Mouse (Mus musculus) neural tube, embryonic 14.5 days (tissue): ENCODE measurements around the gene Ankrd44. TPM values are rescaled to one million over a fixed set of nuclear protein-coding genes. Genes with fewer than 3 reads are reported as not detected.

Experiments
- ATAC-seq: fragments of 200-750 bp; cut with Nextera tagmentation; 2 replicates; pipeline ENCODE4 v1.8.0; 2017; ENCODE audit warnings: low read depth, mild to moderate bottlenecking, moderate TSS enrichment, moderate library complexity
- H3K27ac ChIP-seq: fragments of 300-500 bp; sonication (generic); 2 replicates; pipeline ENCODE4 v1.5.1; 2014; ENCODE audit warnings: low read depth, mild to moderate bottlenecking, control low read depth, low read length, moderate library complexity, mixed read lengths
- H3K27me3 ChIP-seq: fragments of 300-500 bp; sonication (generic); 2 replicates; pipeline ENCODE4 v1.6.1; 2014; ENCODE audit warnings: low read length; ENCODE audit not compliant: control insufficient read depth, insufficient read depth
- H3K36me3 ChIP-seq: fragments of 300-500 bp; sonication (generic); 2 replicates; pipeline ENCODE4 v1.6.1; 2014; ENCODE audit warnings: low read length, mixed read lengths; ENCODE audit not compliant: control insufficient read depth, insufficient read depth
- H3K4me1 ChIP-seq: fragments of 300-500 bp; sonication (generic); 2 replicates; pipeline ENCODE4 v1.6.1; 2014; ENCODE audit warnings: low read length; ENCODE audit not compliant: control insufficient read depth, insufficient read depth
- H3K4me2 ChIP-seq: fragments of 300-500 bp; sonication (generic); 2 replicates; pipeline ENCODE4 v1.6.1; 2014; ENCODE audit warnings: mild to moderate bottlenecking, low read depth, low read length, control low read depth
- H3K4me3 ChIP-seq: fragments of 300-500 bp; sonication (generic); 2 replicates; pipeline ENCODE4 v1.5.1; 2014; ENCODE audit warnings: low read depth, low read length, control low read depth, mixed read lengths
- H3K9ac ChIP-seq: fragments of 300-500 bp; sonication (generic); replicated peaks from 2 replicates; pipeline ENCODE4 v1.6.1; 2014; ENCODE audit warnings: low read depth, mild to moderate bottlenecking, control low read depth, low read length, mixed read lengths
- H3K9me3 ChIP-seq: fragments of 300-500 bp; sonication (generic); 2 replicates; pipeline ENCODE4 v1.6.1; 2016; ENCODE audit warnings: low read length; ENCODE audit not compliant: control insufficient read depth
- WGBS: fragments of 180-500 bp; shearing (Covaris S2); extraction: QIAGEN DNeasy Blood & Tissue Kit; methylation state at CpG from one replicate; pipeline ENCODE4 v1.1.7; 2014; 5-methylcytosine and 5-hydroxymethylcytosine counted together
- polyA plus RNA-seq: library from polyadenylated mRNA; unstranded; fragments of >200 nt; fragmentation: Nextera tagmentation; extraction: Ambion mirVana; gene quantifications from 2 replicates; pipeline ENCODE4 v1.2.1, GENCODE M21; 2014

The Ankrd44 gene
- polyA plus RNA-seq, 1 experiment from 2014 or later = 41.0 TPM

- no peak for ATAC-seq
Measured at GRCm38 (mm10) chr1:54614963-54615362, 311.2 kb downstream of the Ankrd44 start.

GRCm38 (mm10) chr1:54612344-54612743 lies 313.8 kb downstream of the Ankrd44 start:
- Histone ChIP-seq H3K27me3 (no peaks in the 10 kb centered on the region), H3K9me3 (no peaks in the 10 kb centered on the region), H3K4me1 (no peaks in the 10 kb centered on the region), H3K9ac (no peak overlapping the region), H3K4me3 (no peak overlapping the region), H3K4me2 (no peak overlapping the region), H3K27ac (no peak overlapping the region), H3K36me3 (no peaks in the 10 kb centered on the region)
- WGBS = 79% methylated on average over 6 of the region's 6 CpGs
- ATAC-seq = no peak

More at GRCm38 (mm10) chr1:54614963-54615362, 311.2 kb downstream of the Ankrd44 start:
- no peak overlapping the region for H3K4me3 ChIP-seq
- 88% methylated on average over 6 of the region's 6 CpGs for WGBS
- H3K9me3 ChIP-seq = no peaks in the 10 kb centered on the region
- H3K4me1 ChIP-seq = no peaks in the 10 kb centered on the region
- H3K4me2 ChIP-seq = no peak overlapping the region
- H3K27ac ChIP-seq = no peak overlapping the region
- no peaks in the 10 kb centered on the region for H3K27me3 ChIP-seq
- no peak overlapping the region for H3K9ac ChIP-seq
- H3K36me3 ChIP-seq = no peaks in the 10 kb centered on the region

GRCm38 (mm10) chr1:54611891-54612290 lies 314.3 kb downstream of the Ankrd44 start:
- H3K9me3 ChIP-seq = no peaks in the 10 kb centered on the region
- 71% methylated on average over 7 of the region's 7 CpGs for WGBS
- H3K27ac ChIP-seq = no peak overlapping the region
- H3K4me1 ChIP-seq = no peaks in the 10 kb centered on the region
- no peaks in the 10 kb centered on the region for H3K27me3 ChIP-seq
- no peak overlapping the region for H3K9ac ChIP-seq
- no peak overlapping the region for H3K4me2 ChIP-seq
- no peak for ATAC-seq
- H3K36me3 ChIP-seq = no peaks in the 10 kb centered on the region
- H3K4me3 ChIP-seq = no peak overlapping the region

GRCm38 (mm10) chr1:54606936-54607335 lies 319.3 kb downstream of the Ankrd44 start:
- Histone ChIP-seq H3K36me3 (no peaks in the 10 kb centered on the region), H3K4me3 (no peak overlapping the region), H3K4me1 (no peaks in the 10 kb centered on the region), H3K9me3 (no peaks in the 10 kb centered on the region), H3K27ac (no peak overlapping the region), H3K9ac (no peak overlapping the region), H3K4me2 (no peak overlapping the region), H3K27me3 (no peaks in the 10 kb centered on the region)
- ATAC-seq = no peak
- WGBS = 72% methylated on average over 1 of the region's 1 CpGs

- H3K4me2 ChIP-seq = no peak overlapping the region
- no peaks in the 10 kb centered on the region for H3K4me1 ChIP-seq
- no peak overlapping the region for H3K27ac ChIP-seq
- H3K9ac ChIP-seq = no peak overlapping the region
- no peak for ATAC-seq
- 96% methylated on average over 9 of the region's 9 CpGs for WGBS
- no peaks in the 10 kb centered on the region for H3K27me3 ChIP-seq
- no peak overlapping the region for H3K4me3 ChIP-seq
- no peaks in the 10 kb centered on the region for H3K36me3 ChIP-seq
- no peaks in the 10 kb centered on the region for H3K9me3 ChIP-seq
Measured at GRCm38 (mm10) chr1:54601692-54602091, 324.5 kb downstream of the Ankrd44 start.

- 40% methylated on average over 1 of the region's 1 CpGs for WGBS
- Histone ChIP-seq H3K9ac (no peak overlapping the region), H3K36me3 (no peaks in the 10 kb centered on the region), H3K4me2 (no peak overlapping the region), H3K9me3 (no peaks in the 10 kb centered on the region), H3K4me1 (no peaks in the 10 kb centered on the region), H3K27ac (no peak overlapping the region), H3K27me3 (no peaks in the 10 kb centered on the region), H3K4me3 (no peak overlapping the region)
- no peak for ATAC-seq
Measured at GRCm38 (mm10) chr1:54600275-54600674, 325.9 kb downstream of the Ankrd44 start.

- 79% methylated on average over 4 of the region's 4 CpGs for WGBS
- H3K4me2 ChIP-seq = no peak overlapping the region
- no peaks in the 10 kb centered on the region for H3K9me3 ChIP-seq
- no peak overlapping the region for H3K27ac ChIP-seq
- no peaks in the 10 kb centered on the region for H3K4me1 ChIP-seq
- no peaks in the 10 kb centered on the region for H3K27me3 ChIP-seq
- no peaks in the 10 kb centered on the region for H3K36me3 ChIP-seq
- H3K4me3 ChIP-seq = no peak overlapping the region
- no peak overlapping the region for H3K9ac ChIP-seq
- ATAC-seq = no peak
Measured at GRCm38 (mm10) chr1:54597594-54598217, 328.5 kb downstream of the Ankrd44 start.

GRCm38 (mm10) chr1:54596151-54596550 lies 330.0 kb downstream of the Ankrd44 start:
- no peak for ATAC-seq
- 91% methylated on average over 2 of the region's 2 CpGs for WGBS
- H3K9ac ChIP-seq = no peak overlapping the region
- no peaks in the 10 kb centered on the region for H3K36me3 ChIP-seq
- no peak overlapping the region for H3K4me3 ChIP-seq
- H3K27ac ChIP-seq = no peak overlapping the region
- no peaks in the 10 kb centered on the region for H3K27me3 ChIP-seq
- H3K4me1 ChIP-seq = no peaks in the 10 kb centered on the region
- H3K9me3 ChIP-seq = no peaks in the 10 kb centered on the region
- H3K4me2 ChIP-seq = no peak overlapping the region
